Mouse (Mus musculus) liver, adult 10 weeks (tissue): Measurements from ENCODE around the gene Gm3526. TPM values are rescaled to one million over a fixed set of nuclear protein-coding genes. Genes with fewer than 3 reads are reported as not detected.

Source experiments
- polyA plus RNA-seq: library from polyadenylated mRNA; stranded (reverse); fragments of 350-450 nt; fragmentation: Illumina TruSeq; extraction: RNeasy Lipid Tissue Mini Kit (QIAGEN cat#74804); gene quantifications from one replicate; pipeline ENCODE4 v1.2.3, GENCODE M21; 2014; ENCODE audit warnings: low read depth, low replicate concordance

Gm3526 gene
- polyA plus RNA-seq, result not detected

DNA sequence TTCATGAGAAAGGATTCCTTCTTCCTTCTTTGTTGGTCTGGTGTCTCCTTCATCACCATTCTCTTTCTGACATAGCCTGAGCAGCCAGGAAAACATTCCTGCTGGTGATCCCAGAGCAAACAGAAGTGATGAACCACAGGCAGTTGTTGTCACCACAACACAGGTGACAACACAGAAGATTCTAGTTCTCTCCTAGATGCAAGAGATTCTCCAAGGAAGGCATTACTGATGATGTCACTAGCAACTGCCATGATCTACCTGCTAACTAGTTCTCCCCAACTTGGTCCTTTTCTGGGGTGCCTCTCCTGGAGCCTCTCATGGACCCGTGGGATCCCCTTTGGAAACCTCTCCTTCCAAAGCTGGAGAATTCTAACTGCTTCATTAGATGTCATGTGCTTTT lies at the start of gene Gm3526:
TSS of gene Gm3526 (minus strand) at position 101 of the 400 bp plus-strand sequence.

Other genes starting within 250 kb of the Gm3526 start
- gene Gm3298, start 244.7 kb downstream of the Gm3526 start, polyA plus RNA-seq, result not detected
- not detected for gene 4930555G01Rik, start 210.0 kb downstream of the Gm3526 start, polyA plus RNA-seq
- not detected for gene Gm8281, start 189.5 kb downstream of the Gm3526 start, polyA plus RNA-seq
- not detected for gene Gm8279, start 129.1 kb downstream of the Gm3526 start, polyA plus RNA-seq
- gene Gm3317, start 96.0 kb downstream of the Gm3526 start, polyA plus RNA-seq, result not detected
- gene Gm8271, start 74.8 kb downstream of the Gm3526 start, polyA plus RNA-seq, result not detected
- not detected for gene Gm3542, start 74.3 kb upstream of the Gm3526 start, polyA plus RNA-seq
- gene Gm3500, start 128.5 kb upstream of the Gm3526 start, polyA plus RNA-seq, result not detected
- not detected for gene Gm3194, start 194.9 kb upstream of the Gm3526 start, polyA plus RNA-seq
- gene Gm8246, start 217.2 kb upstream of the Gm3526 start, polyA plus RNA-seq, result not detected
- not detected for gene Gm3187, start 223.6 kb upstream of the Gm3526 start, polyA plus RNA-seq
- gene Gm3488, start 241.1 kb upstream of the Gm3526 start, polyA plus RNA-seq, result not detected